Mouse (Mus musculus) kidney, embryonic 14.5 days (tissue): ENCODE measurements around the gene Tmem221. TPM values are rescaled to one million over a fixed set of nuclear protein-coding genes. Genes with fewer than 3 reads are reported as not detected.

Experiments used
- ATAC-seq: fragments of 200-750 bp; cut with Nextera tagmentation; 2 replicates; pipeline ENCODE4 v1.8.0; 2017; ENCODE audit warnings: moderate number of reproducible peaks, mild to moderate bottlenecking, moderate TSS enrichment, moderate library complexity; ENCODE audit not compliant: low FRiP score, low TSS enrichment
- H3K27ac ChIP-seq: fragments of 300-500 bp; sonication (generic); 2 replicates; pipeline ENCODE4 v1.5.1; 2014; ENCODE audit warnings: low read depth, mild to moderate bottlenecking, low read length, moderate library complexity, mixed read lengths
- H3K27me3 ChIP-seq: fragments of 300-500 bp; sonication (generic); 2 replicates; pipeline ENCODE4 v1.6.1; 2014; ENCODE audit warnings: mild to moderate bottlenecking, low read length; ENCODE audit not compliant: control insufficient read depth, insufficient read depth
- H3K36me3 ChIP-seq: fragments of 300-500 bp; sonication (generic); 2 replicates; pipeline ENCODE4 v1.6.1; 2014; ENCODE audit warnings: low read length, mixed read lengths; ENCODE audit not compliant: control insufficient read depth, insufficient read depth
- H3K4me1 ChIP-seq: fragments of 300-500 bp; sonication (generic); 2 replicates; pipeline ENCODE4 v1.6.1; 2014; ENCODE audit warnings: low read length, mixed read lengths; ENCODE audit not compliant: control insufficient read depth, insufficient read depth
- H3K4me2 ChIP-seq: fragments of 300-500 bp; sonication (generic); replicated peaks from 2 replicates; pipeline ENCODE4 v1.6.1; 2014; ENCODE audit warnings: low read depth, mild to moderate bottlenecking, low read length
- H3K4me3 ChIP-seq: fragments of 300-500 bp; sonication (generic); 2 replicates; pipeline ENCODE4 v1.5.1; 2014; ENCODE audit warnings: mild to moderate bottlenecking, low read length
- H3K9ac ChIP-seq: fragments of 300-500 bp; sonication (generic); 2 replicates; pipeline ENCODE4 v1.6.1; 2014; ENCODE audit warnings: low read depth, mild to moderate bottlenecking, low read length, moderate library complexity
- H3K9me3 ChIP-seq: fragments of 300-500 bp; sonication (generic); 2 replicates; pipeline ENCODE4 v1.6.1; 2016; ENCODE audit warnings: low read length; ENCODE audit not compliant: control insufficient read depth
- WGBS: fragments of 180-500 bp; shearing (Covaris S2); extraction: QIAGEN DNeasy Blood & Tissue Kit; methylation state at CpG from one replicate; pipeline ENCODE4 v1.1.7; 2014; 5-methylcytosine and 5-hydroxymethylcytosine counted together
- polyA plus RNA-seq: library from polyadenylated mRNA; unstranded; fragments of >200 nt; fragmentation: Nextera tagmentation; extraction: Ambion mirVana; gene quantifications from 2 replicates; pipeline ENCODE4 v1.2.1, GENCODE M21; 2014

Tmem221 gene
- polyA plus RNA-seq = 8.2 and 11.2 TPM in 2 replicates

GRCm38 (mm10) chr8:71558071-71558957 is at the start of gene Tmem221:
Gene Tmem221, minus strand, starts transcription at chr8:71558871.
- Histone ChIP-seq H3K4me3 (peak within 1 kb of the TSS; percentile 51), H3K9me3 (no peaks in the 10 kb centered on the region), H3K9ac (peak within 1 kb of the TSS; percentile 54), H3K27ac (no peak within 1 kb of the TSS), H3K4me1 (peaks cover 11% of the 10 kb centered on the region; the same call in 1 of the 2 replicates), H3K27me3 (peaks cover 51% of the 10 kb centered on the region), H3K36me3 (no peaks in the 10 kb centered on the region), H3K4me2 (peak within 1 kb of the TSS; percentile 76)
- ATAC-seq = peak; percentile 45
- 4% methylated on average over 69 of the region's 70 CpGs for WGBS

GRCm38 (mm10) chr8:71604021-71604420 is 45.4 kb upstream of the Tmem221 start:
- H3K9ac ChIP-seq = no peak overlapping the region
- no peaks in the 10 kb centered on the region for H3K36me3 ChIP-seq
- H3K27ac ChIP-seq = no peak overlapping the region
- peaks cover 24% of the 10 kb centered on the region for H3K27me3 ChIP-seq
- no peak for ATAC-seq
- no peak overlapping the region for H3K4me3 ChIP-seq
- peaks cover 15% of the 10 kb centered on the region for H3K4me1 ChIP-seq
- no peaks in the 10 kb centered on the region for H3K9me3 ChIP-seq
- WGBS = 61% methylated on average over 7 of the region's 7 CpGs
- no peak overlapping the region for H3K4me2 ChIP-seq

GRCm38 (mm10) chr8:71602666-71603334 is 44.1 kb upstream of the Tmem221 start:
- Histone ChIP-seq H3K9ac (peak overlapping the region; percentile 50), H3K9me3 (no peaks in the 10 kb centered on the region), H3K27me3 (peaks cover 24% of the 10 kb centered on the region), H3K4me2 (peak overlapping the region; percentile 63), H3K36me3 (no peaks in the 10 kb centered on the region), H3K4me1 (peaks cover 15% of the 10 kb centered on the region), H3K4me3 (peak overlapping the region; percentile 29), H3K27ac (no peak overlapping the region)
- peak; percentile 84 for ATAC-seq
- 1% methylated on average over 32 of the region's 32 CpGs for WGBS

- Histone ChIP-seq H3K9me3 (no peaks in the 10 kb centered on the region), H3K4me2 (peak overlapping the region; percentile 63), H3K4me3 (peak overlapping the region; percentile 29), H3K27ac (no peak overlapping the region), H3K27me3 (peaks cover 24% of the 10 kb centered on the region), H3K36me3 (no peaks in the 10 kb centered on the region), H3K9ac (peak overlapping the region; percentile 50), H3K4me1 (peaks cover 15% of the 10 kb centered on the region)
- peak; percentile 14 for ATAC-seq
- WGBS = 3% methylated on average over 64 of the region's 65 CpGs
These were observed 43.4 kb upstream of the Tmem221 start for GRCm38 (mm10) chr8:71601939-71602665.

- H3K4me1 ChIP-seq = peaks cover 15% of the 10 kb centered on the region
- peaks cover 21% of the 10 kb centered on the region for H3K27me3 ChIP-seq
- no peak overlapping the region for H3K4me2 ChIP-seq
- no peak for ATAC-seq
- H3K9ac ChIP-seq = no peak overlapping the region
- 89% methylated on average over 5 of the region's 5 CpGs for WGBS
- no peaks in the 10 kb centered on the region for H3K9me3 ChIP-seq
- no peaks in the 10 kb centered on the region; the same call in 1 of the 2 replicates for H3K36me3 ChIP-seq
- no peak overlapping the region for H3K27ac ChIP-seq
- H3K4me3 ChIP-seq = no peak overlapping the region
These were observed 40.2 kb upstream of the Tmem221 start for GRCm38 (mm10) chr8:71598841-71599240.

- Histone ChIP-seq H3K9me3 (no peaks in the 10 kb centered on the region), H3K4me1 (peaks cover 14% of the 10 kb centered on the region), H3K4me3 (no peak overlapping the region), H3K27ac (no peak overlapping the region), H3K27me3 (peaks cover 17% of the 10 kb centered on the region), H3K9ac (no peak overlapping the region), H3K4me2 (no peak overlapping the region), H3K36me3 (no peaks in the 10 kb centered on the region; the same call in 1 of the 2 replicates)
- no peak for ATAC-seq
These were observed 39.7 kb upstream of the Tmem221 start for GRCm38 (mm10) chr8:71598375-71598774.

GRCm38 (mm10) chr8:71597451-71597850 is 38.8 kb upstream of the Tmem221 start, which contains the start of gene Fam129c:
Gene Fam129c, plus strand, starts transcription at chr8:71597648.
- WGBS = 78% methylated on average over 3 of the region's 3 CpGs
- no peak for ATAC-seq

GRCm38 (mm10) chr8:71596798-71597197 is 38.1 kb upstream of the Tmem221 start:
- Histone ChIP-seq H3K4me1 (peaks cover 8% of the 10 kb centered on the region; the same call in 1 of the 2 replicates), H3K4me3 (no peak overlapping the region), H3K9me3 (no peaks in the 10 kb centered on the region), H3K9ac (no peak overlapping the region), H3K27ac (no peak overlapping the region), H3K27me3 (peaks cover 4% of the 10 kb centered on the region), H3K36me3 (no peaks in the 10 kb centered on the region; the same call in 1 of the 2 replicates), H3K4me2 (no peak overlapping the region)
- WGBS = 85% methylated on average over 4 of the region's 4 CpGs
- no peak for ATAC-seq

More at GRCm38 (mm10) chr8:71597451-71597850, 38.8 kb upstream of the Tmem221 start, which contains the start of gene Fam129c:
- no peaks in the 10 kb centered on the region; the same call in 1 of the 2 replicates for H3K36me3 ChIP-seq
- no peak within 1 kb of the TSS; the same call in 1 of the 2 replicates for H3K9ac ChIP-seq
- peaks cover 11% of the 10 kb centered on the region for H3K27me3 ChIP-seq
- H3K9me3 ChIP-seq = no peaks in the 10 kb centered on the region
- no peak within 1 kb of the TSS for H3K27ac ChIP-seq
- no peak within 1 kb of the TSS for H3K4me3 ChIP-seq
- H3K4me1 ChIP-seq = peaks cover 14% of the 10 kb centered on the region
- no peak within 1 kb of the TSS for H3K4me2 ChIP-seq
